Mouse (Mus musculus) heart, postnatal 0 days (tissue): ENCODE measurements at regions not wholly inside any gene's neighbourhood (a gene's known extent, or its start where the extent isn't known, plus 50 kb on each side); places are given as distances from the start of the nearest gene placed in this dataset.

ENCODE experiments used
- CTCF ChIP-seq: IDR thresholded peaks from 2 replicates; pipeline ENCODE4 v1.5.1; 2016; ENCODE audit warnings: antibody characterized with exemption, control low read depth, low read depth
- EP300 ChIP-seq: IDR thresholded peaks from 2 replicates; pipeline ENCODE4 v1.6.1; 2016; ENCODE audit warnings: antibody characterized with exemption, low read depth

- TF ChIP-seq CTCF: no peak
- TF ChIP-seq EP300: no peak
These were observed 1161.2 kb upstream of the Gulo start for GRCm38 (mm10) chr14:67170248-67170647.
